Mouse (Mus musculus) CH12.LX (cell line): Measurements from ENCODE around the gene Sufu. TPM values are rescaled to one million over a fixed set of nuclear protein-coding genes. Genes with fewer than 3 reads are reported as not detected.

ENCODE experiments used
- DNase-seq: peaks from one replicate; pipeline ENCODE4 v3.0.0-alpha.2; 2013; ENCODE audit errors: extremely low read depth
- H3K27ac ChIP-seq: 2 replicates; pipeline ENCODE4 v1.5.1; 2012; ENCODE audit warnings: low read depth, mild to moderate bottlenecking, control low read depth, moderate library complexity; ENCODE audit not compliant: insufficient read depth
- H3K27me3 ChIP-seq: replicated peaks from 2 replicates; pipeline ENCODE3; 2012; ENCODE audit warnings: inconsistent platforms
- H3K36me3 ChIP-seq, 2 experiments: replicated peaks in 1 of 2; 2 replicates each; pipeline versions ENCODE3 to v1.6.1; 2012; ENCODE audit warnings: inconsistent platforms in 1 of 2, low read length in 1 of 2, mild to moderate bottlenecking in 1 of 2, mixed read lengths in 1 of 2, moderate library complexity in 1 of 2; ENCODE audit not compliant: control insufficient read depth in 1 of 2, insufficient read depth in 1 of 2
- H3K4me1 ChIP-seq, 2 experiments: 2 replicates each; pipeline ENCODE4 v1.6.1; 2012; ENCODE audit warnings: inconsistent platforms in 1 of 2, moderate library complexity in 1 of 2; ENCODE audit not compliant: insufficient read depth in 2 of 2, control insufficient read depth in 1 of 2
- H3K4me2 ChIP-seq: 2 replicates; pipeline ENCODE4 v1.6.1; 2012; ENCODE audit warnings: low read depth, mild to moderate bottlenecking, control low read depth; ENCODE audit not compliant: poor library complexity, insufficient read depth, severe bottlenecking
- H3K4me3 ChIP-seq, 3 experiments: fragments of 150-350 bp in 1 of 3; sonication (generic) in 1 of 3; replicated peaks in 1 of 3; 2 replicates each; pipeline versions ENCODE3 to v1.5.1; 2011 to 2012; ENCODE audit warnings: low read depth in 2 of 3, low read length in 2 of 3, mild to moderate bottlenecking in 2 of 3, moderate library complexity in 2 of 3, control low read depth in 1 of 3, improper control_type of control experiment in 1 of 3, inconsistent platforms in 1 of 3, mixed read lengths in 1 of 3; ENCODE audit not compliant: poor library complexity in 1 of 3
- H3K79me2 ChIP-seq: replicated peaks from 2 replicates; pipeline ENCODE4 v1.6.1; 2012; ENCODE audit warnings: mild to moderate bottlenecking, moderate library complexity; ENCODE audit not compliant: control insufficient read depth, poor library complexity, insufficient read depth, severe bottlenecking; ENCODE audit errors: extremely low read depth
- H3K9ac ChIP-seq: 2 replicates; pipeline ENCODE4 v1.6.1; 2012; ENCODE audit warnings: low read depth, mild to moderate bottlenecking, control low read depth, moderate library complexity; ENCODE audit not compliant: insufficient read depth
- H3K9me3 ChIP-seq: replicated peaks from 2 replicates; pipeline ENCODE3; 2012; ENCODE audit warnings: low read length, inconsistent platforms, mixed read lengths
- BHLHE40 ChIP-seq: IDR thresholded peaks from 2 replicates; pipeline ENCODE4 v1.6.1; 2011; ENCODE audit warnings: mild to moderate bottlenecking, low read depth, low read length, improper control_type of control experiment
- CHD1 ChIP-seq: IDR thresholded peaks from 2 replicates; pipeline ENCODE4 v1.6.1; 2012; ENCODE audit warnings: low read depth, low read length, improper control_type of control experiment, inconsistent platforms
- CTCF ChIP-seq, 2 experiments: IDR thresholded peaks in 1 of 2; conservative IDR thresholded peaks in 1 of 2; 2 replicates each; pipeline ENCODE4 v1.5.1; 2011 to 2012; ENCODE audit warnings: low read depth in 2 of 2, low read length in 2 of 2, improper control_type of control experiment in 1 of 2, inconsistent platforms in 1 of 2, mild to moderate bottlenecking in 1 of 2, moderate library complexity in 1 of 2
- E2F4 ChIP-seq: IDR thresholded peaks from 2 replicates; pipeline ENCODE4 v1.6.1; 2011; ENCODE audit warnings: low read depth, low read length, improper control_type of control experiment; ENCODE audit not compliant: insufficient replicate concordance
- JUND ChIP-seq: conservative IDR thresholded peaks from 2 replicates; pipeline ENCODE4 v1.6.1; 2011; ENCODE audit warnings: low read depth, low read length, improper control_type of control experiment
- KAT2A ChIP-seq: IDR thresholded peaks from 2 replicates; pipeline ENCODE4 v1.6.1; 2012; ENCODE audit warnings: low read length, improper control_type of control experiment, inconsistent platforms; ENCODE audit not compliant: insufficient replicate concordance
- MAX ChIP-seq: IDR thresholded peaks from 2 replicates; pipeline ENCODE4 v1.6.1; 2011; ENCODE audit warnings: low read length, improper control_type of control experiment
- MXI1 ChIP-seq: IDR thresholded peaks from 2 replicates; pipeline ENCODE4 v1.6.1; 2011; ENCODE audit warnings: mild to moderate bottlenecking, low read depth, low read length, improper control_type of control experiment
- MYC ChIP-seq: IDR thresholded peaks from 2 replicates; pipeline ENCODE4 v1.6.1; 2011; ENCODE audit warnings: low read depth, mild to moderate bottlenecking, improper control_type of control experiment, low read length
- NELFE ChIP-seq: IDR thresholded peaks from 2 replicates; pipeline ENCODE4 v1.6.1; 2011; ENCODE audit warnings: low read depth, low read length, improper control_type of control experiment
- NRF1 ChIP-seq: IDR thresholded peaks from 2 replicates; pipeline ENCODE4 v1.6.1; 2014; ENCODE audit warnings: low read depth, mild to moderate bottlenecking, inconsistent platforms, low read length, improper control_type of control experiment, moderate library complexity
- RAD21 ChIP-seq: IDR thresholded peaks from 2 replicates; pipeline ENCODE4 v1.6.1; 2011; ENCODE audit warnings: low read depth, mild to moderate bottlenecking, low read length, improper control_type of control experiment, moderate library complexity
- RCOR1 ChIP-seq: conservative IDR thresholded peaks from 2 replicates; pipeline ENCODE4 v1.6.1; 2012; ENCODE audit warnings: low read depth, mild to moderate bottlenecking, inconsistent platforms, low read length, improper control_type of control experiment
- SIN3A ChIP-seq: IDR thresholded peaks from 2 replicates; pipeline ENCODE4 v1.6.1; 2012; ENCODE audit warnings: low read length, improper control_type of control experiment, inconsistent platforms
- TBP ChIP-seq: conservative IDR thresholded peaks from 2 replicates; pipeline ENCODE4 v1.6.1; 2011; ENCODE audit warnings: low read depth, low read length, improper control_type of control experiment
- ZKSCAN1 ChIP-seq: IDR thresholded peaks from 2 replicates; pipeline ENCODE4 v1.6.1; 2012; ENCODE audit warnings: low read depth, inconsistent platforms, low read length, improper control_type of control experiment, borderline replicate concordance
- dilution Hi-C: fragments of 300-500 bp; cut with MboI; formaldehyde crosslinking; loops from 2 replicates; pipeline ENCODE4 v1.14.3; 2020; ENCODE audit warnings: low sequenced_read_pairs; ENCODE audit not compliant: extremely low pct_unique_long_range_greater_than_20kb, extremely low pct_ligation_motif_present
- in situ Hi-C: fragments of 300-500 bp; cut with MboI; formaldehyde crosslinking; loops from 3 replicates; pipeline ENCODE4 v1.14.3; 2019; ENCODE audit warnings: low sequenced_read_pairs, low pct_ligation_motif_present, low pct_unique_long_range_greater_than_20kb, mixed read lengths
- polyA plus RNA-seq: library from polyadenylated mRNA; unstranded; fragments of >175 nt; gene quantifications from 2 replicates; pipeline ENCODE4 v1.2.1, GENCODE M21; 2012; ENCODE audit warnings: low read depth; ENCODE audit not compliant: insufficient read length
- total RNA-seq, 2 experiments: library from RNA; depleted of rRNA; stranded (reverse); fragments of 300-350 nt in 1 of 2; fragments of >200 nt in 1 of 2; gene quantifications; 2 replicates each; pipeline ENCODE4 v1.2.3; 2012 to 2014

Gene Sufu
- total and polyA plus RNA-seq, 3 experiments: 3.6 to 22.6 (median 9.8) TPM

- Histone ChIP-seq H3K36me3 (peaks cover 8 to 90% of the 10 kb centered on the region in 2 experiments), H3K79me2 (no peaks in the 10 kb centered on the region), H3K9ac (no peak overlapping the region), H3K27me3 (no peaks in the 10 kb centered on the region), H3K4me2 (no peak overlapping the region), H3K4me3 (no peak overlapping the region), H3K4me1 (peaks cover 0 to 6% of the 10 kb centered on the region in 2 experiments; a peak in 2 of 4 replicates), H3K27ac (no peak overlapping the region), H3K9me3 (no peaks in the 10 kb centered on the region)
- dilution Hi-C loops: no loop called here
- DNase-seq: no peak
- in situ Hi-C loops: no loop called here
- TF ChIP-seq JUND (no peak), CHD1 (no peak), CTCF (conservative IDR thresholded peaks at IDR 0.05 in 1 of 2, IDR thresholded peaks at IDR 0.05 in 1 of 2; ENCODE audit: low read depth in 2 of 2, low read length in 2 of 2) (no peak), RAD21 (no peak), RCOR1 (no peak), BHLHE40 (no peak), KAT2A (no peak), MYC (no peak), TBP (no peak), NELFE (no peak), NRF1 (no peak), MAX (no peak), SIN3A (no peak)
Observed at GRCm38 (mm10) chr19:46409506-46409905, 12.8 kb downstream of the Sufu start.

GRCm38 (mm10) chr19:46412056-46412805 is 15.5 kb downstream of the Sufu start:
- in situ Hi-C loops: no loop called here

More at GRCm38 (mm10) chr19:46412056-46412805, 15.5 kb downstream of the Sufu start:
- TF ChIP-seq ZKSCAN1: no peak
- no peak for TF ChIP-seq MXI1
- no peak for TF ChIP-seq E2F4
- peaks cover 0 to 6% of the 10 kb centered on the region in 2 experiments; a peak in 2 of 4 replicates for H3K4me1 ChIP-seq
- DNase-seq: no peak
- H3K4me2 ChIP-seq: no peak overlapping the region
- no peak overlapping the region for H3K4me3 ChIP-seq
- H3K79me2 ChIP-seq: no peaks in the 10 kb centered on the region
- H3K36me3 ChIP-seq: peaks cover 3 to 80% of the 10 kb centered on the region in 2 experiments
- no peaks in the 10 kb centered on the region for H3K9me3 ChIP-seq
- H3K27ac ChIP-seq: no peak overlapping the region
- no peak overlapping the region for H3K9ac ChIP-seq
- dilution Hi-C loops: no loop called here
- H3K27me3 ChIP-seq: no peaks in the 10 kb centered on the region
